Mouse (Mus musculus) small intestine, adult 2 months (tissue): ENCODE measurements at regions not wholly inside any gene's neighbourhood (a gene's known extent, or its start where the extent isn't known, plus 50 kb on each side); places are given as distances from the start of the nearest gene placed in this dataset.

Experiments
- H3K27ac ChIP-seq: fragments of 200-500 bp; 2 replicates; pipeline ENCODE4 v1.5.1; 2012; ENCODE audit warnings: low read depth, low read length, control low read depth, inconsistent platforms; ENCODE audit not compliant: insufficient read depth
- H3K27me3 ChIP-seq: fragments of 200-500 bp; 2 replicates; pipeline ENCODE4 v1.6.1; 2012; ENCODE audit warnings: mild to moderate bottlenecking, moderate library complexity, low read length, inconsistent platforms; ENCODE audit not compliant: control insufficient read depth, insufficient read depth
- H3K36me3 ChIP-seq: fragments of 200-500 bp; 2 replicates; pipeline ENCODE4 v1.6.1; 2012; ENCODE audit warnings: mild to moderate bottlenecking, low read length, control low read depth, inconsistent platforms; ENCODE audit not compliant: control insufficient read depth, insufficient read depth
- H3K4me1 ChIP-seq: fragments of 200-500 bp; 2 replicates; pipeline ENCODE4 v1.6.1; 2012; ENCODE audit warnings: low read length, inconsistent platforms, mixed read lengths; ENCODE audit not compliant: control insufficient read depth, insufficient read depth, insufficient read length
- H3K4me3 ChIP-seq: fragments of 200-500 bp; 2 replicates; pipeline ENCODE4 v1.5.1; 2012; ENCODE audit warnings: low read depth, mild to moderate bottlenecking, control low read depth, inconsistent platforms, low read length, moderate library complexity
- CTCF ChIP-seq: fragments of 200-500 bp; IDR thresholded peaks from 2 replicates; pipeline ENCODE4 v1.5.1; 2012; ENCODE audit warnings: low read depth, mild to moderate bottlenecking, control low read depth, inconsistent platforms, low read length, moderate library complexity, mixed read lengths; ENCODE audit not compliant: insufficient replicate concordance, insufficient read length; ENCODE audit errors: extremely low read depth
- POLR2A ChIP-seq: fragments of 200-500 bp; IDR thresholded peaks from 2 replicates; pipeline ENCODE4 v1.6.1; 2012; ENCODE audit warnings: low read depth, mild to moderate bottlenecking, control low read depth, inconsistent platforms, low read length, moderate library complexity
- WGBS: fragments of 180-500 bp; shearing (Covaris S2); methylation state at CpG from one replicate; pipeline ENCODE4 v1.1.7; 2018; 5-methylcytosine and 5-hydroxymethylcytosine counted together

DNA sequence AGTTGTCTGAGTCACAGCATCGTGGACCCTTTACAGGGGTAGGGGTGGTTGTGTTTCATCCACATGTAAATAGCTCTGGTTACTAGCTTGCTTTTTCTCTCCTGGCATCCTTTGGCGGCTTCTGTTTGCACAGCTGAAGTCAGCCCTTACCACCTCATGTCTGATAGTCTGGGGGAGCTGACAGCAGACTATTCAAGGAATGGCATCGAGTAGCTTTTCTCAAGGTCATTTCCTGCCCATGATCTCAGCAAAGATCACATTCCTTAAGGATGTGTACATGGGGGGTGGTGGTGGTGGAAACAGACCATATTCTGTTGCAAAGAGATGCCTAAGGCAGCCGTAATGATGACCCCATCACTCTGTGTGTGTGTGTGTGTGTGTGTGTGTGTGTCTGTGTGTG lies 99.9 kb downstream of the Tmem170b start:
- no peaks in the 10 kb centered on the region for H3K27me3 ChIP-seq
- no peaks in the 10 kb centered on the region for H3K4me1 ChIP-seq
- no peak overlapping the region for H3K27ac ChIP-seq
- WGBS, result 40% methylated on average over 4 of the region's 4 CpGs
- no peak overlapping the region for H3K4me3 ChIP-seq
- no peak for TF ChIP-seq POLR2A
- no peak for TF ChIP-seq CTCF
- no peaks in the 10 kb centered on the region for H3K36me3 ChIP-seq

DNA sequence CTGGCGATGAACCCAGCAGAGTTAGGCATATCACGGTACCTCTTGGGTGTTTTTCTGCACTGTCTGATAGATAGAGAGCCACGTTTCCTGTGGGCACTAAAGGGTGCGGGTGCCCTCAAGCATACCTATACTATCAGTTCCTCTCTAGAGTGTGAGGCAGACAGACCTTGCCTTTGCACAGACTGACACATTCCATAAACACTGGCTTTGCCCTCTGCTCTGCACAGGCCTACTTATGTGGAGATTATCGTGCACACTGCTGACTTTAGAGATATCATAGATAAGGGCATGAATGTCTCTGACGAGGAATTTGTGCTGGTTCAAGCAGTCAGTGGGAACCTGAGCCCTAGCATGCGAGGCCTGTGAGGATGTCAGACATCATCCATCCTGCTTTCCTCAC lies 102.1 kb downstream of the Tmem170b start:
- TF ChIP-seq CTCF (no peak), POLR2A (no peak)
- Histone ChIP-seq H3K4me3 (no peak overlapping the region), H3K36me3 (no peaks in the 10 kb centered on the region), H3K27ac (no peak overlapping the region), H3K4me1 (no peaks in the 10 kb centered on the region), H3K27me3 (no peaks in the 10 kb centered on the region)
- 70% methylated on average over 7 of the region's 7 CpGs for WGBS

GRCm38 (mm10) chr13:41709071-41709470 lies 103.4 kb downstream of the Tmem170b start:
- TF ChIP-seq POLR2A, result no peak
- H3K4me1 ChIP-seq, result no peaks in the 10 kb centered on the region
- H3K4me3 ChIP-seq, result no peak overlapping the region
- no peak overlapping the region for H3K27ac ChIP-seq
- WGBS, result 66% methylated on average over 7 of the region's 7 CpGs
- H3K27me3 ChIP-seq, result no peaks in the 10 kb centered on the region
- no peaks in the 10 kb centered on the region for H3K36me3 ChIP-seq

GRCm38 (mm10) chr13:41709475-41710227 lies 103.9 kb downstream of the Tmem170b start:
- Histone ChIP-seq H3K27ac (no peak overlapping the region), H3K4me1 (no peaks in the 10 kb centered on the region), H3K36me3 (no peaks in the 10 kb centered on the region), H3K27me3 (no peaks in the 10 kb centered on the region), H3K4me3 (no peak overlapping the region)
- no peak for TF ChIP-seq POLR2A
- peak; percentile 81; the same call in 1 of the 2 replicates for TF ChIP-seq CTCF
- WGBS, result 42% methylated on average over 24 of the region's 24 CpGs

GRCm38 (mm10) chr13:41712616-41713015 lies 106.9 kb downstream of the Tmem170b start:
- no peaks in the 10 kb centered on the region for H3K27me3 ChIP-seq
- H3K27ac ChIP-seq, result no peak overlapping the region
- TF ChIP-seq POLR2A (no peak), CTCF (no peak)
- H3K36me3 ChIP-seq, result no peaks in the 10 kb centered on the region
- WGBS, result 77% methylated on average over 8 of the region's 8 CpGs
- no peak overlapping the region for H3K4me3 ChIP-seq
- no peaks in the 10 kb centered on the region for H3K4me1 ChIP-seq
